ENCODE assay signal across 9 mouse cellular contexts in genomic region chr15:98635291-98635841, GRCm38 (mm10). TPM values are rescaled to one million over a fixed set of nuclear protein-coding genes. Genes with fewer than 3 reads are reported as not detected.
A peak's percentile ranks its signal among the peaks of the same experiment; 100 is the strongest.
DNase-seq lines count a peak whose midpoint lies in the region; ATAC-seq and TF ChIP-seq lines count a peak whose summit lies in the region.
"Had no signal": no experiment of that assay in that cellular context is flagged by ENCODE, and none has a peak within 500 bp of the region (broad histone marks: within the 10 kb centered on the region; RNA-seq: fewer than 3 reads in every experiment).

No protein-coding gene starts in this region.

- H3K27ac ChIP-seq in lung, embryonic 16.5 days (ENCODE audit: low read length): no peak overlapping the region
- peak overlapping the region; percentile 93 for H3K27ac ChIP-seq in hindbrain, embryonic 16.5 days (ENCODE audit: low read depth, low read length)

- peak overlapping the region; percentile 95 for H3K4me2 ChIP-seq in lung, embryonic 16.5 days (ENCODE audit: low read depth, low read length)
- H3K4me2 ChIP-seq in hindbrain, embryonic 16.5 days (ENCODE audit: low read length): peak overlapping the region; percentile 84
- peak overlapping the region; percentile 77 for H3K4me2 ChIP-seq in myocyte (ENCODE audit: low read depth)

- peak; percentile 57 for DNase-seq in adrenal gland, adult 2 months
- no peak for DNase-seq in adrenal gland, adult 8-10 months
- no peak for DNase-seq in lung, postnatal 4 days
- DNase-seq in spleen, postnatal 4 days (ENCODE audit: low spot score in 2 of 2): no peak

- H3K27me3 ChIP-seq in lung, embryonic 16.5 days (ENCODE audit: control insufficient read depth, insufficient read depth, low read depth, low read length): peaks cover 24% of the 10 kb centered on the region
- no peaks in the 10 kb centered on the region for H3K27me3 ChIP-seq in hindbrain, embryonic 16.5 days (replicated peaks; ENCODE audit: control insufficient read depth, insufficient read depth, low read length)
- H3K27me3 ChIP-seq in myocyte (ENCODE audit: control insufficient read depth, insufficient read depth, insufficient read length): no peaks in the 10 kb centered on the region

- H3K79me2 ChIP-seq in myocyte (ENCODE audit: control insufficient read depth, insufficient read depth): no peaks in the 10 kb centered on the region

- H3K4me3 ChIP-seq in lung, embryonic 16.5 days (ENCODE audit: low read length): peak overlapping the region; percentile 81
- H3K4me3 ChIP-seq in hindbrain, embryonic 16.5 days (ENCODE audit: low read length): peak overlapping the region; percentile 75
- H3K4me3 ChIP-seq in myocyte: peak overlapping the region; percentile 46

- no peak for TF ChIP-seq POLR2A in myocyte (IDR thresholded peaks at IDR 0.05; ENCODE audit: insufficient read length, low read depth)

- no peaks in the 10 kb centered on the region for H3K36me3 ChIP-seq in lung, embryonic 16.5 days (ENCODE audit: control insufficient read depth, insufficient read depth, low read length)
- peaks cover 4% of the 10 kb centered on the region; the same call in 1 of the 2 replicates for H3K36me3 ChIP-seq in hindbrain, embryonic 16.5 days (ENCODE audit: control insufficient read depth, insufficient read depth, low read length)
- no peaks in the 10 kb centered on the region for H3K36me3 ChIP-seq in myocyte (ENCODE audit: control insufficient read depth, insufficient read depth)

- peaks cover 29% of the 10 kb centered on the region for H3K4me1 ChIP-seq in lung, embryonic 16.5 days (replicated peaks; ENCODE audit: control insufficient read depth, insufficient read depth, low read length)
- H3K4me1 ChIP-seq in hindbrain, embryonic 16.5 days (ENCODE audit: control insufficient read depth, insufficient read depth, low read depth, low read length): peaks cover 48% of the 10 kb centered on the region

- WGBS in lung, embryonic 16.5 days: 2% methylated on average over 21 of the region's 21 CpGs
- WGBS in hindbrain, embryonic 16.5 days: 2% methylated on average over 21 of the region's 21 CpGs

- no peak for ATAC-seq in lung, embryonic 16.5 days (ENCODE audit: low read depth)
- ATAC-seq in hindbrain, embryonic 16.5 days: 0 out of 2 replicates have a peak, but pooled peaks have one; percentile 5
- no peak for ATAC-seq in erythroid progenitor cell, adult 5-6 weeks (replicated peaks; ENCODE audit: low FRiP score, poor library complexity, severe bottlenecking)

- H3ac ChIP-seq in myocyte (ENCODE audit: control insufficient read depth, insufficient read length): peak overlapping the region; percentile 3

- H3K9ac ChIP-seq in lung, embryonic 16.5 days (ENCODE audit: low read length): peak overlapping the region; percentile 84
- H3K9ac ChIP-seq in hindbrain, embryonic 16.5 days (ENCODE audit: low read depth, low read length): peak overlapping the region; percentile 91

- no peaks in the 10 kb centered on the region for H3K9me3 ChIP-seq in lung, embryonic 16.5 days (ENCODE audit: control insufficient read depth, low read length)
- H3K9me3 ChIP-seq in hindbrain, embryonic 16.5 days (ENCODE audit: control insufficient read depth, low read length): no peaks in the 10 kb centered on the region

TF ChIP-seq in myocyte, 11 proteins besides CTCF, POLR2A, EP300 and RAD21:
- TF ChIP-seq POLR2AphosphoS2 (IDR thresholded peaks at IDR 0.05; ENCODE audit: insufficient read length, low read depth) (no peak), SRF (IDR thresholded peaks at IDR 0.05; ENCODE audit: control insufficient read depth, insufficient read length, low read depth) (no peak), TCF3 (IDR thresholded peaks at IDR 0.05; ENCODE audit: insufficient read length, low read depth) (no peak), TCF12 (IDR thresholded peaks at IDR 0.05; ENCODE audit: insufficient read depth, poor library complexity, severe bottlenecking) (no peak), MYOD1 (IDR thresholded peaks at IDR 0.05; ENCODE audit: control insufficient read depth in 1 of 3, insufficient read length in 2 of 3, low read depth in 2 of 3) (no peak), REST (IDR thresholded peaks at IDR 0.05; ENCODE audit: insufficient read depth, insufficient read length) (no peak), USF1 (IDR thresholded peaks at IDR 0.05; ENCODE audit: low read depth) (no peak), MYOG (IDR thresholded peaks at IDR 0.05; ENCODE audit: control insufficient read depth in 1 of 3, insufficient read depth in 1 of 3, insufficient read length in 2 of 3, low read depth in 2 of 3) (no peak), CEBPB (IDR thresholded peaks at IDR 0.05; ENCODE audit: insufficient read depth, poor library complexity, severe bottlenecking) (no peak), MAX (IDR thresholded peaks at IDR 0.05; ENCODE audit: low read depth) (no peak)
TF ChIP-seq in myocyte: peak in this region for 0.

RNA-seq across cellular contexts. Expression of gene Cacnb3, which starts 4.7 kb away (rescaled TPM):
- total RNA-seq in adrenal gland, adult 2 months (2021): 10 to 100 TPM; 12.8 to 17.7 TPM
- 25.9 and 31.1 TPM in 2 replicates for polyA plus RNA-seq in adrenal gland, adult 2 months (2012; rRNA removed)
- 10 to 100 TPM; 13.4 to 19.6 (median 15.7) TPM for total RNA-seq in adrenal gland, adult 8-10 months (2022)
- polyA plus RNA-seq in lung, embryonic 16.5 days (2015; fragmentation: Nextera tagmentation; extraction: Ambion mirVana): 21.9 and 22.7 TPM in 2 replicates
- polyA plus RNA-seq in hindbrain, embryonic 16.5 days (2015; fragmentation: Nextera tagmentation; extraction: Ambion mirVana): 129 and 141 TPM in 2 replicates
- polyA plus RNA-seq in myocyte (2012; fragmentation: generic; extraction: Trizol): 80.8 TPM
- not detected in 2 replicates for total RNA-seq in erythroid progenitor cell, adult 5-6 weeks (2015; ENCODE audit: low replicate concordance)
- 0.77 TPM in 1 of 2 replicates, not detected in the other for total RNA-seq in erythroid progenitor cell, adult 5-6 weeks (2017; ENCODE audit: low replicate concordance)
- polyA plus RNA-seq: erythroblast, embryonic 14.5 days had no signal

RNA-seq across cellular contexts. Expression of gene Adcy6, which starts 25.5 kb away (rescaled TPM):
- total RNA-seq in adrenal gland, adult 2 months (2021): 10 to 100 TPM; 35.5 to 67.1 TPM
- 44.6 and 49.2 TPM in 2 replicates for polyA plus RNA-seq in adrenal gland, adult 2 months (2012; rRNA removed)
- total RNA-seq in adrenal gland, adult 8-10 months (2022): 10 to 100 TPM; 35.2 to 66.9 (median 56.7) TPM
- polyA plus RNA-seq in lung, embryonic 16.5 days (2015; fragmentation: Nextera tagmentation; extraction: Ambion mirVana): 21.5 and 21.7 TPM in 2 replicates
- polyA plus RNA-seq in hindbrain, embryonic 16.5 days (2015; fragmentation: Nextera tagmentation; extraction: Ambion mirVana): 9.1 and 10.1 TPM in 2 replicates
- polyA plus RNA-seq in myocyte (2012; fragmentation: generic; extraction: Trizol): 32.4 TPM
- total RNA-seq in erythroid progenitor cell, adult 5-6 weeks (2015; ENCODE audit: low replicate concordance): 62.3 and 81.3 TPM in 2 replicates
- 133 and 140 TPM in 2 replicates for total RNA-seq in erythroid progenitor cell, adult 5-6 weeks (2017; ENCODE audit: low replicate concordance)

RNA-seq across cellular contexts. Expression of gene Ddx23, which starts 27.3 kb away (rescaled TPM):
- 10 to 100 TPM; 65.5 to 84.6 TPM for total RNA-seq in adrenal gland, adult 2 months (2021)
- polyA plus RNA-seq in adrenal gland, adult 2 months (2012; rRNA removed): 25.6 and 27.7 TPM in 2 replicates
- total RNA-seq in adrenal gland, adult 8-10 months (2022): 100 to 1,000 TPM in 1 of 4 experiments, 10 to 100 TPM in 3; 68.9 to 100 (median 85.6) TPM
- polyA plus RNA-seq in lung, embryonic 16.5 days (2015; fragmentation: Nextera tagmentation; extraction: Ambion mirVana): 21.6 and 24.0 TPM in 2 replicates
- 17.8 and 19.7 TPM in 2 replicates for polyA plus RNA-seq in hindbrain, embryonic 16.5 days (2015; fragmentation: Nextera tagmentation; extraction: Ambion mirVana)
- 102 TPM for polyA plus RNA-seq in myocyte (2012; fragmentation: generic; extraction: Trizol)
- 24.5 and 26.0 TPM in 2 replicates for total RNA-seq in erythroid progenitor cell, adult 5-6 weeks (2015; ENCODE audit: low replicate concordance)
- 49.9 and 91.9 TPM in 2 replicates for total RNA-seq in erythroid progenitor cell, adult 5-6 weeks (2017; ENCODE audit: low replicate concordance)

RNA-seq across cellular contexts. Expression of gene Rnd1, which starts 41.9 kb away (rescaled TPM):
- total RNA-seq in adrenal gland, adult 2 months (2021): 1 to 10 TPM; 3.9 to 4.0 TPM
- 1.4 and 3.0 TPM in 2 replicates for polyA plus RNA-seq in adrenal gland, adult 2 months (2012; rRNA removed)
- 1 to 10 TPM; 2.5 to 9.7 (median 4.0) TPM for total RNA-seq in adrenal gland, adult 8-10 months (2022)
- 0.68 and 0.92 TPM in 2 replicates for polyA plus RNA-seq in lung, embryonic 16.5 days (2015; fragmentation: Nextera tagmentation; extraction: Ambion mirVana)
- polyA plus RNA-seq in hindbrain, embryonic 16.5 days (2015; fragmentation: Nextera tagmentation; extraction: Ambion mirVana): 12.6 and 16.7 TPM in 2 replicates
- 14.4 TPM for polyA plus RNA-seq in myocyte (2012; fragmentation: generic; extraction: Trizol)
- total RNA-seq in erythroid progenitor cell, adult 5-6 weeks (2015; ENCODE audit: low replicate concordance): 0.36 TPM in 1 of 2 replicates, not detected in the other
- not detected in 2 replicates for total RNA-seq in erythroid progenitor cell, adult 5-6 weeks (2017; ENCODE audit: low replicate concordance)
- polyA plus RNA-seq: erythroblast, embryonic 14.5 days had no signal
